Mouse (Mus musculus): ENCODE results near the gene Ubp1.

Gene Ubp1

GRCm38 (mm10) chr9:113969399-113969798 lies 38.7 kb downstream of the Ubp1 start:
- no peak for DNase-seq (ENCODE audit: low spot score in 2 of 2)

GRCm38 (mm10) chr9:113970041-113970440 lies 39.3 kb downstream of the Ubp1 start:
- DNase-seq (ENCODE audit: low spot score in 2 of 2) = no peak

GRCm38 (mm10) chr9:113971615-113972014 lies 40.9 kb downstream of the Ubp1 start:
- DNase-seq (ENCODE audit: low spot score in 2 of 2) = no peak

- DNase-seq (ENCODE audit: low spot score in 2 of 2) = no peak
Observed at GRCm38 (mm10) chr9:113973857-113974256, 43.1 kb downstream of the Ubp1 start.

- no peak for DNase-seq (ENCODE audit: low spot score in 2 of 2)
Observed at GRCm38 (mm10) chr9:113974945-113975344, 44.2 kb downstream of the Ubp1 start.

GRCm38 (mm10) chr9:113975442-113975841 lies 44.7 kb downstream of the Ubp1 start:
- no peak for DNase-seq (ENCODE audit: low spot score in 2 of 2)

GRCm38 (mm10) chr9:113976264-113976663 lies 45.5 kb downstream of the Ubp1 start:
- DNase-seq (ENCODE audit: low spot score in 2 of 2) = no peak

- no peak for DNase-seq (ENCODE audit: low spot score in 2 of 2)
Observed at GRCm38 (mm10) chr9:113977225-113977840, 46.6 kb downstream of the Ubp1 start.

GRCm38 (mm10) chr9:113978656-113979055 lies 47.9 kb downstream of the Ubp1 start:
- no peak for DNase-seq (ENCODE audit: low spot score in 2 of 2)

- DNase-seq (ENCODE audit: low spot score in 2 of 2) = peak in 1 of 2 experiments; percentile 15
Observed at GRCm38 (mm10) chr9:113979356-113979755, 48.6 kb downstream of the Ubp1 start.

- peak; percentile 47 to 59 for DNase-seq (ENCODE audit: low spot score in 2 of 2)
Observed at GRCm38 (mm10) chr9:113981099-113981880, 50.6 kb downstream of the Ubp1 start.

GRCm38 (mm10) chr9:113982451-113982850 lies 51.7 kb downstream of the Ubp1 start:
- DNase-seq (ENCODE audit: low spot score in 2 of 2) = no peak

GRCm38 (mm10) chr9:113982883-113983670 lies 52.3 kb downstream of the Ubp1 start:
- no peak for DNase-seq (ENCODE audit: low spot score in 2 of 2)

- DNase-seq (ENCODE audit: low spot score in 2 of 2) = no peak
Observed at GRCm38 (mm10) chr9:113984946-113985620, 54.3 kb downstream of the Ubp1 start.

GRCm38 (mm10) chr9:113990547-113991248 lies 60.0 kb downstream of the Ubp1 start:
- DNase-seq (ENCODE audit: low spot score in 2 of 2) = peak; percentile 48 to 72

- no peak for DNase-seq (ENCODE audit: low spot score in 2 of 2)
Observed at GRCm38 (mm10) chr9:113992810-113993209, 62.1 kb downstream of the Ubp1 start.

- no peak for DNase-seq (ENCODE audit: low spot score in 2 of 2)
Observed at GRCm38 (mm10) chr9:113998311-113998710, 67.6 kb downstream of the Ubp1 start.

- DNase-seq (ENCODE audit: low spot score in 2 of 2) = no peak
Observed at GRCm38 (mm10) chr9:114006801-114007200, 76.1 kb downstream of the Ubp1 start.

GRCm38 (mm10) chr9:114007850-114008350 lies 77.2 kb downstream of the Ubp1 start:
- DNase-seq (ENCODE audit: low spot score in 2 of 2) = no peak

GRCm38 (mm10) chr9:114009526-114009925 lies 78.8 kb downstream of the Ubp1 start:
- DNase-seq (ENCODE audit: low spot score in 2 of 2) = no peak

GRCm38 (mm10) chr9:114011203-114011602 lies 80.5 kb downstream of the Ubp1 start:
- no peak for DNase-seq (ENCODE audit: low spot score in 2 of 2)

All from heart, adult 9 months (tissue).